Mouse (Mus musculus): ENCODE results near the gene Anp32b.

GRCm38 (mm10) chr4:46451758-46452480 lies 1.2 kb downstream of the Anp32b start:
- no peak for TF ChIP-seq CTCF (IDR thresholded peaks at IDR 0.05; ENCODE audit: low read depth, low read length)
- no peak for TF ChIP-seq POLR2A (IDR thresholded peaks at IDR 0.05; ENCODE audit: extremely low read depth, insufficient read depth, low read length)

Data from liver, adult 2 months (tissue).